Mouse (Mus musculus): ENCODE measurements around the gene Borcs6.

DNA sequence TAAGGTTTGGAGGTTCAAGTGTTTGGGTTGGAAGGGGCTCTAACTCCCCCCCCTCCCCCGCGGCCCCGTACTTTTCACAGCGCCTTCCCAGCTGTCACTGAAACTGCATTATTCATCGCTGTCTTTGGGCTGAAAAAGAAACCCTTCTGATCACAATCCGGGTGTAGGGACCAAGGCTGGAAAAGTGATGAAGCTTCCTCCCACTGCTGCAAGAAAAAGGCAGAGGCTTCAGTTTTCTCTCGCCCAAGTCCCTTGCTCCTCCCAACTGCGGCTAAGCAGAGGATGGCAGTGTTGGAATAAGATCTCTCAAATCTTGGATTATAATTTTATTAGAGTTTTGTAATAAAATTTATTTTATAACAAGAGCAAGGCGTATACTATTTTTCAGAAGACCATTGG, 13.1 kb downstream of the Borcs6 start:
- TF ChIP-seq CTCF (IDR thresholded peaks at IDR 0.05; ENCODE audit: low read depth) (no peak), EP300 (IDR thresholded peaks at IDR 0.05; ENCODE audit: low read depth) (no peak)

All from liver, postnatal 0 days (tissue).